Mouse (Mus musculus) myocyte (in vitro differentiated cells): ENCODE measurements at regions not wholly inside any gene's neighbourhood (a gene's known extent, or its start where the extent isn't known, plus 50 kb on each side); places are given as distances from the start of the nearest gene placed in this dataset.

Experiments used
- H3K27me3 ChIP-seq: one replicate; pipeline ENCODE4 v1.6.1; 2011; ENCODE audit not compliant: control insufficient read depth, insufficient read depth, insufficient read length
- H3K36me3 ChIP-seq: one replicate; pipeline ENCODE4 v1.6.1; 2011; ENCODE audit not compliant: control insufficient read depth, insufficient read depth
- H3K4me2 ChIP-seq: one replicate; pipeline ENCODE4 v1.6.1; 2011; ENCODE audit warnings: low read depth, control low read depth
- H3K4me3 ChIP-seq: one replicate; pipeline ENCODE4 v1.5.1; 2011; ENCODE audit warnings: mild to moderate bottlenecking, control low read depth, moderate library complexity
- H3K79me2 ChIP-seq: one replicate; pipeline ENCODE4 v1.6.1; 2011; ENCODE audit not compliant: control insufficient read depth, insufficient read depth
- H3ac ChIP-seq: one replicate; pipeline ENCODE4 v1.6.1; 2011; ENCODE audit not compliant: control insufficient read depth, insufficient read length
- CEBPB ChIP-seq: IDR thresholded peaks from 2 replicates; pipeline ENCODE4 v1.6.1; 2011; ENCODE audit warnings: mild to moderate bottlenecking, moderate library complexity; ENCODE audit not compliant: poor library complexity, insufficient read depth, severe bottlenecking
- E2F4 ChIP-seq: IDR thresholded peaks from one replicate; pipeline ENCODE4 v1.6.1; 2011; ENCODE audit warnings: mild to moderate bottlenecking, control low read depth, moderate library complexity; ENCODE audit not compliant: insufficient read depth
- MAX ChIP-seq: IDR thresholded peaks from one replicate; pipeline ENCODE4 v1.6.1; 2011; ENCODE audit warnings: low read depth, mild to moderate bottlenecking, control low read depth
- MYOD1 ChIP-seq, 3 experiments: IDR thresholded peaks; one replicate each; pipeline ENCODE4 v1.6.1; 2011; ENCODE audit warnings: control low read depth in 2 of 3, low read depth in 2 of 3, mild to moderate bottlenecking in 2 of 3, moderate library complexity in 1 of 3; ENCODE audit not compliant: insufficient read length in 2 of 3, control insufficient read depth in 1 of 3
- MYOG ChIP-seq, 3 experiments: IDR thresholded peaks; one replicate each; pipeline ENCODE4 v1.6.1; 2011; ENCODE audit warnings: control low read depth in 2 of 3, low read depth in 2 of 3, mild to moderate bottlenecking in 2 of 3; ENCODE audit not compliant: insufficient read length in 2 of 3, control insufficient read depth in 1 of 3, insufficient read depth in 1 of 3
- POLR2A ChIP-seq: IDR thresholded peaks from one replicate; pipeline ENCODE4 v1.6.1; 2011; ENCODE audit warnings: low read depth, mild to moderate bottlenecking, control low read depth, moderate library complexity; ENCODE audit not compliant: insufficient read length
- POLR2AphosphoS2 ChIP-seq: IDR thresholded peaks from one replicate; pipeline ENCODE4 v1.6.1; 2011; ENCODE audit warnings: low read depth, control low read depth; ENCODE audit not compliant: insufficient read length
- REST ChIP-seq: IDR thresholded peaks from one replicate; pipeline ENCODE4 v1.6.1; 2011; ENCODE audit warnings: mild to moderate bottlenecking, control low read depth, moderate library complexity; ENCODE audit not compliant: insufficient read depth, insufficient read length
- SRF ChIP-seq: IDR thresholded peaks from one replicate; pipeline ENCODE4 v1.6.1; 2011; ENCODE audit warnings: low read depth; ENCODE audit not compliant: control insufficient read depth, insufficient read length
- TCF12 ChIP-seq: IDR thresholded peaks from one replicate; pipeline ENCODE4 v1.6.1; 2011; ENCODE audit warnings: mild to moderate bottlenecking, control low read depth; ENCODE audit not compliant: poor library complexity, insufficient read depth, severe bottlenecking
- TCF3 ChIP-seq: IDR thresholded peaks from one replicate; pipeline ENCODE4 v1.6.1; 2011; ENCODE audit warnings: low read depth, control low read depth; ENCODE audit not compliant: insufficient read length
- USF1 ChIP-seq: IDR thresholded peaks from one replicate; pipeline ENCODE4 v1.6.1; 2011; ENCODE audit warnings: low read depth, mild to moderate bottlenecking, control low read depth, moderate library complexity

DNA sequence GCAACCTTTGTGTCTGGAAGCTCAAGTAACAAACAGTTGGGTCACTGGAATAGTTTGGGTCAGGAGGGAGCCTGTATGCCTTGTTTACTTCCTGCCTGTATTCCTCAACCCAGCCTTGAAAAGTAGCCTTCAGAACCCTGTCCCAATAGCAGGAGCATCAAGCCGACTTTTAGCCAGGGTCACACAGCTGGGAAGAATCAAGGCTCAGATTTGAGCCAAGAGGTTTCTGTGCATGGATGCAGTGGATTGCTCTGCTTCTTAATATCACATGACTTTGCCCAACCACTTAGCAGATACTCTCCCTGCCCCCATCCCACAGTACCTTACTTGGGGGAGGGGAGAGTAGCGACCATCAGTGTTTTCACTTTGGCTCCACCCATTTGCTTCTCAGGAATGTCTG, 210.2 kb upstream of the N4bp1 start:
- H3K36me3 ChIP-seq, result no peaks in the 10 kb centered on the region
- no peak for TF ChIP-seq CEBPB
- TF ChIP-seq E2F4, result no peak
- no peak for TF ChIP-seq POLR2A
- no peak for TF ChIP-seq USF1
- TF ChIP-seq TCF3, result no peak
- TF ChIP-seq SRF, result no peak
- TF ChIP-seq REST, result no peak
- TF ChIP-seq MYOG (IDR thresholded peaks at IDR 0.05; ENCODE audit: control insufficient read depth in 1 of 3, insufficient read depth in 1 of 3, insufficient read length in 2 of 3, low read depth in 2 of 3), result no peak
- TF ChIP-seq TCF12, result no peak
- no peak for TF ChIP-seq POLR2AphosphoS2
- no peak for TF ChIP-seq MAX
- H3ac ChIP-seq, result no peak overlapping the region
- H3K4me2 ChIP-seq, result no peak overlapping the region
- H3K27me3 ChIP-seq, result no peaks in the 10 kb centered on the region
- no peaks in the 10 kb centered on the region for H3K79me2 ChIP-seq
- H3K4me3 ChIP-seq, result no peak overlapping the region

DNA sequence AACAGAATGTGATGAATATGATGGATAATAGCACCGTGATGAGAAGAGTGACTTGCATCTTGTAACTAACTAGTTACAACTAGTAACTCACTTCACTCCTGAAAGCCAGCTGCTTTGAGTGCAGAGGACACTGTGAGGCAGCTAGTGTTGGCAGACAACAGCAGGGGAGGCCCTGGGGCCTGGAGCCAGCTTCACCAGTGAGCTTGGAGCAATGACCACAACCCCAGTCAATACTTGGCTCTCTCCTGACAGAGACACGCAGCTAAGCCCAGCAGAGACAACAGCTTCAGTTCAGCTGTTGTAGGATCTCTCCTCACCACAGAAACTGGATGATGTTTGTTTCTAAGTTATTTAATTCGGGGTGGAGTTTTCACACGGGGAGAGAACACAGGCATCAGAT, 209.6 kb upstream of the N4bp1 start:
- Histone ChIP-seq H3K4me2 (no peak overlapping the region), H3K79me2 (no peaks in the 10 kb centered on the region), H3K27me3 (no peaks in the 10 kb centered on the region), H3K4me3 (no peak overlapping the region), H3K36me3 (no peaks in the 10 kb centered on the region), H3ac (no peak overlapping the region)
- no peak for TF ChIP-seq MAX
- TF ChIP-seq POLR2AphosphoS2, result no peak
- no peak for TF ChIP-seq CEBPB
- no peak for TF ChIP-seq E2F4

DNA sequence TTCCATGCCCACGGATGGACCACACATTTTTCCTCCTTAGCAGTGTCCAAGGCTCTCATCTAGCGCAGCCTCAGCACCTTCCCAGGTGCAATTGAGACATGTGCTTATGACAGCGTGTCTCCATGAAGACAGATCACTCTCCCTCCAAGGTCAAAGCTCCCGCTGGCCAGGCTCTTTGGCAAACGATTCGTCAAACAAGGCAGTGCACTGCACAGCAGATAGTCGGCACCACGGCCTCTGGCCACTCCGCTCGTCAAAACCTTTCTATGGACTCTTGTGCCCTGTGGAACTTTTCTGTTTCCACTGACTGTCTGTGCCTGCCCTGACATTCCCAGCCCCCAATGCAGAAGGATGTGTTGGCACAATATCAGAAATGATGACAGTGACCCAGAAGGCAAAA, 208.7 kb upstream of the N4bp1 start:
- Histone ChIP-seq H3K36me3 (no peaks in the 10 kb centered on the region), H3ac (no peak overlapping the region), H3K27me3 (no peaks in the 10 kb centered on the region), H3K4me2 (no peak overlapping the region), H3K4me3 (no peak overlapping the region), H3K79me2 (no peaks in the 10 kb centered on the region)
- no peak for TF ChIP-seq REST
- TF ChIP-seq POLR2A, result no peak
- TF ChIP-seq MYOD1 (IDR thresholded peaks at IDR 0.05; ENCODE audit: control insufficient read depth in 1 of 3, insufficient read length in 2 of 3, low read depth in 2 of 3), result no peak
- TF ChIP-seq CEBPB, result no peak
- TF ChIP-seq TCF3, result no peak
- no peak for TF ChIP-seq SRF
- no peak for TF ChIP-seq TCF12
- no peak for TF ChIP-seq E2F4
- no peak for TF ChIP-seq USF1
- no peak for TF ChIP-seq MAX
- TF ChIP-seq POLR2AphosphoS2, result no peak
- TF ChIP-seq MYOG (IDR thresholded peaks at IDR 0.05; ENCODE audit: control insufficient read depth in 1 of 3, insufficient read depth in 1 of 3, insufficient read length in 2 of 3, low read depth in 2 of 3), result no peak

DNA sequence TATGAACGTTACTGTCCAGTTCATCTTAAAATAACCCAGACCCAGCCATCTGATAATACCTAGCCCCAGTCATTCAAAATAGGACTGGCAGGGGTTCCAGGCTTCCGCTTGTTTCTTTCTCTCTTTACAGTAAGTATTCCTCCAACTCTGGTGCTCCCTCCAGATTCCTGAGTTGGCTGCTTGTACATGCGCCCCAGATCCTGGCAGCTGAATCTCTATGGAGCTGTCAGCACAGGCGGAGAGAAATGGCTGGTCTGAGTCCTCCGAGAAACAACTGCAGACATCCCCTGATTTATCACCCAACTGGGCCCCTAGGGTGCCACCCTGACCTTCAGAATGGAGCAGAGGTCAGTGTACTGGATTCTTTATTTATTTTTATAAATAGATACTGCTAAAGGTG, 208.0 kb upstream of the N4bp1 start:
- no peak overlapping the region for H3K4me3 ChIP-seq
- no peaks in the 10 kb centered on the region for H3K79me2 ChIP-seq
- H3K4me2 ChIP-seq, result no peak overlapping the region
- no peak for TF ChIP-seq REST
- TF ChIP-seq POLR2A, result no peak
- TF ChIP-seq E2F4, result no peak
- no peak for TF ChIP-seq CEBPB
- no peak for TF ChIP-seq TCF3
- no peak for TF ChIP-seq POLR2AphosphoS2
- H3K36me3 ChIP-seq, result no peaks in the 10 kb centered on the region
- H3ac ChIP-seq, result no peak overlapping the region
- no peaks in the 10 kb centered on the region for H3K27me3 ChIP-seq

DNA sequence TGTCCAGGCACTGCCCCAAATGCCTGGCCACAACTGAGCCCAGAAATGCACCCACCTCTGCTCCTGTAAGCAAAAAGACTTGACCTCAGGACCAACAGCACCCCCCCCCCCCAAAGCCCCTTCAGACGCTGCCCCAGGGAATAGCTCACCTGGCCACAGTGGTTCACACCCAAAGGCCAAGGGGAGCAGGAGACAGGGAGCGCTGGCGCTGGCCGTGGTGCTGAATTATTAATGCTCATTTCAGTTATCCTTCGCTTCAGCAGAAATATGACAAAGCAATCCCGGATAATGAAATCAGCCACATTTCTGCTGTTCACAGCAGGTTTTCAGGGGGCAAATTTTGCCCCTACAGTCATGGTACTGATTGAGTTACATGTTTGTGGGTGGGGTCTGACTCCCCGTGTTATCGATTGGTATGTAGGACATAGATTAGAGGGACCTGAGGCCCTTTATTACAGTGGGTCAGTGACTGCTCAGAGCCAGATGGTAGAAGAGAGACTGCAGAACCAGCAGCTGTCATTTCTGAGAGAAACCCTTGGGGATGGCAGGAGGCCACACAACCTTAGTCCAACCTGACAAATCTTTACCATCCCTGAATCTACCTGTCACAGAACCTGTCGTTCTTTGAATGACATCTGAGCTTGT, 202.5 kb upstream of the N4bp1 start:
- H3K79me2 ChIP-seq, result no peaks in the 10 kb centered on the region
- no peaks in the 10 kb centered on the region for H3K36me3 ChIP-seq
- H3K4me3 ChIP-seq, result no peak overlapping the region
- no peak for TF ChIP-seq E2F4
- TF ChIP-seq REST, result peak; percentile 91
- no peaks in the 10 kb centered on the region for H3K27me3 ChIP-seq
- no peak overlapping the region for H3K4me2 ChIP-seq
- H3ac ChIP-seq, result no peak overlapping the region

DNA sequence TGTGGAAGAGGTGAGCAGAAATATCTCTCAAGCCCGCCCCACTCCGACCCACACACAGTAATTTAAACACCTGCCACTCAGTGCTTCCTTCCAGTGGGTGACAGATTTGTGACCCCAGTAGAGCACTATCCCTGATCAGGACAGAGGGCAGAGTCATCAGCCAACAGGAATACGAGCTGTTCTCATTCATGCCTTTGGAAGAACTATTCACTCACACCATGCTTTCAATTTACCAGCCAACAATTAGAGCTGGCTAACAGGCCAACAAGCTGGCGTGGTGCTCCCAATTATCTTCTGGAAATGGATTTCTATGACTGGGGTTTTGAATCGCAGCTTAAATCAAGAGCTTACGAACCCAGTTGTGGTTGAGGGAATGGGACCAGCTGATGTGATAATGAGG, 193.2 kb upstream of the N4bp1 start:
- no peaks in the 10 kb centered on the region for H3K36me3 ChIP-seq
- TF ChIP-seq REST (no peak), TCF12 (no peak), MYOD1 (IDR thresholded peaks at IDR 0.05; ENCODE audit: control insufficient read depth in 1 of 3, insufficient read length in 2 of 3, low read depth in 2 of 3) (no peak), CEBPB (no peak), POLR2AphosphoS2 (no peak), MYOG (IDR thresholded peaks at IDR 0.05; ENCODE audit: control insufficient read depth in 1 of 3, insufficient read depth in 1 of 3, insufficient read length in 2 of 3, low read depth in 2 of 3) (no peak)
- H3K27me3 ChIP-seq, result no peaks in the 10 kb centered on the region
- no peak overlapping the region for H3K4me3 ChIP-seq
- H3K79me2 ChIP-seq, result no peaks in the 10 kb centered on the region
- H3K4me2 ChIP-seq, result no peak overlapping the region
- H3ac ChIP-seq, result no peak overlapping the region
